Mouse (Mus musculus) intestine, embryonic 16.5 days (tissue): Measurements from ENCODE around the gene Brk1. TPM values are rescaled to one million over a fixed set of nuclear protein-coding genes. Genes with fewer than 3 reads are reported as not detected.

Source experiments
- ATAC-seq: fragments of 200-750 bp; cut with Nextera tagmentation; 2 replicates; pipeline ENCODE4 v1.8.0; 2017; ENCODE audit warnings: moderate TSS enrichment, moderate library complexity
- H3K27ac ChIP-seq: fragments of 300-500 bp; sonication (generic); 2 replicates; pipeline ENCODE4 v1.5.1; 2014; ENCODE audit warnings: mild to moderate bottlenecking, low read length
- H3K27me3 ChIP-seq: fragments of 300-500 bp; sonication (generic); replicated peaks from 2 replicates; pipeline ENCODE4 v1.6.1; 2014; ENCODE audit warnings: low read length, control low read depth, mixed read lengths; ENCODE audit not compliant: control insufficient read depth, insufficient read depth
- H3K36me3 ChIP-seq: fragments of 300-500 bp; sonication (generic); 2 replicates; pipeline ENCODE4 v1.6.1; 2014; ENCODE audit warnings: low read length, control low read depth; ENCODE audit not compliant: control insufficient read depth, insufficient read depth
- H3K4me1 ChIP-seq: fragments of 300-500 bp; sonication (generic); 2 replicates; pipeline ENCODE4 v1.6.1; 2014; ENCODE audit warnings: low read length, control low read depth, mixed read lengths; ENCODE audit not compliant: control insufficient read depth, insufficient read depth
- H3K4me2 ChIP-seq: fragments of 300-500 bp; sonication (generic); 2 replicates; pipeline ENCODE4 v1.6.1; 2014; ENCODE audit warnings: low read depth, low read length, control low read depth
- H3K4me3 ChIP-seq: fragments of 300-500 bp; sonication (generic); 2 replicates; pipeline ENCODE4 v1.5.1; 2014; ENCODE audit warnings: mild to moderate bottlenecking, low read length
- H3K9ac ChIP-seq: fragments of 300-500 bp; sonication (generic); 2 replicates; pipeline ENCODE4 v1.6.1; 2014; ENCODE audit warnings: low read depth, low read length
- H3K9me3 ChIP-seq: fragments of 300-500 bp; sonication (generic); 2 replicates; pipeline ENCODE4 v1.6.1; 2016; ENCODE audit warnings: low read length, control low read depth; ENCODE audit not compliant: control insufficient read depth
- WGBS: fragments of 180-500 bp; shearing (Covaris S2); extraction: QIAGEN DNeasy Blood & Tissue Kit; methylation state at CpG from one replicate; pipeline ENCODE4 v1.1.7; 2014; 5-methylcytosine and 5-hydroxymethylcytosine counted together
- polyA plus RNA-seq: library from polyadenylated mRNA; unstranded; fragments of >200 nt; fragmentation: Nextera tagmentation; extraction: Ambion mirVana; gene quantifications from 2 replicates; pipeline ENCODE4 v1.2.1, GENCODE M21; 2015

Brk1 gene
- polyA plus RNA-seq, 1 experiment from 2014 or later, result 199 TPM

DNA sequence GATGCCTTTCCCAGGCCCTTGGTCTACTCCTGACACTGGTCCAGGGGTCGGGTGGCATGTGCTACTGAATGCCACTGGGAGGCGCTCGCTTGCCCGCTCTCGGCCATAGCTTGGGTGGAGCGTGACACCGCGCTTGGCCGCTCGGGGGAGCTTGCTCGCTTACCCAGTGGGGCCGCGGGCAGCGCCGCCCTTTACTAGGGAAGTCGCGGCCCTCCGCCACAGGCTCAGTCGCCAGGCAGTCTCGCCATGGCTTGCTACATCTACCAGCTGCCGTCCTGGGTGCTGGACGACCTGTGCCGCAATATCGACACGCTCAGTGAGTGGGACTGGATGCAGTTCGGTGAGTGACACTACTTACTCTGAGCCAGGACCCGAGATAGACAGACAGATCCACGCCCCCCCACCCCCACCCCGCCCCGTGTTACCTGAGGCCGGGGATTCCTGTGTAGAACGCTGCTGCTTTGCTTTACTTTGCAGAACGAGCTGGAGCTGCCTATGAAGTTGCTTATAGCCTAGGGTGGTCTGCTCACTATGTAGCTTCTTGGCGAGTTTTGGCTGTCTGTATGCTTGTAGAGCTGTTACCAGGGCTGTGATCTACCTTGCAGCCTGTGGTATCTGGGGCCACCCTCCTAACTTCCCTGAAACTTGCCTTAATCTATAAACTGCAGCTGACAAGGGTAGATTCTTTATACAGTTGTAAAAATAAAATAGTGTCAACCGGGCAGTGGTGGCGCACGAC, 33.9 kb downstream of the Brk1 start, which contains the start of gene Irak2:
Irak2 (plus strand) TSS at position 166 of the 739 bp plus-strand sequence.
- peak; percentile 93 for ATAC-seq
- Histone ChIP-seq H3K36me3 (no peaks in the 10 kb centered on the region), H3K4me2 (peak within 1 kb of the TSS; percentile 67), H3K4me1 (no peaks in the 10 kb centered on the region), H3K27me3 (no peaks in the 10 kb centered on the region), H3K4me3 (peak within 1 kb of the TSS; percentile 63), H3K9me3 (no peaks in the 10 kb centered on the region), H3K27ac (peak within 1 kb of the TSS; percentile 70), H3K9ac (peak within 1 kb of the TSS; percentile 76)
- 6% methylated on average over 37 of the region's 37 CpGs for WGBS

DNA sequence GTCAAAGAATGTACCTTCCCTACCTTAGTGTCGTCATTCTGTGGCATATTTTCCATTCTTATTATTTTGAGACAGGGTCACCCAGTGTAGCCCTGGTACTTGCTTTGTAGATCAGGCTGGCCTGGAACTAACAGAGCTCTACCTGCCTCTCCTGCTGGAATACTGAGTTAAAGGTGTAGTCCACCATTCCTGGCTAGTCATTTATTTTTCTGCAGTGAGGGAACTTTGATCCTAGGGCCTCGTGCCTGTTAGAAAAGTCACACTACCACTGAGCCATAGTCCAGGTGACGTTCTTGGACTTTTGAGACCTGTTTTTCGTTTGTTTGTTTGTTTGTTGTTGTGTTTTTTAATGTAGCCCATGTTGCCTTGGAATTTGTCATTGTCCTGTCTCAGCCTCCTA, 34.6 kb downstream of the Brk1 start:
- peak overlapping the region; percentile 63 for H3K4me3 ChIP-seq
- peak; percentile 41; the same call in 1 of the 2 replicates for ATAC-seq
- 64% methylated on average over 4 of the region's 4 CpGs for WGBS
- H3K4me2 ChIP-seq, result peak overlapping the region; percentile 67
- H3K4me1 ChIP-seq, result no peaks in the 10 kb centered on the region
- no peaks in the 10 kb centered on the region for H3K36me3 ChIP-seq
- no peaks in the 10 kb centered on the region for H3K27me3 ChIP-seq
- H3K9me3 ChIP-seq, result no peaks in the 10 kb centered on the region
- H3K27ac ChIP-seq, result no peak overlapping the region; the same call in 1 of the 2 replicates
- 0 out of 2 replicates have a peak overlapping the region, but pooled peaks have one; percentile 76 for H3K9ac ChIP-seq

DNA sequence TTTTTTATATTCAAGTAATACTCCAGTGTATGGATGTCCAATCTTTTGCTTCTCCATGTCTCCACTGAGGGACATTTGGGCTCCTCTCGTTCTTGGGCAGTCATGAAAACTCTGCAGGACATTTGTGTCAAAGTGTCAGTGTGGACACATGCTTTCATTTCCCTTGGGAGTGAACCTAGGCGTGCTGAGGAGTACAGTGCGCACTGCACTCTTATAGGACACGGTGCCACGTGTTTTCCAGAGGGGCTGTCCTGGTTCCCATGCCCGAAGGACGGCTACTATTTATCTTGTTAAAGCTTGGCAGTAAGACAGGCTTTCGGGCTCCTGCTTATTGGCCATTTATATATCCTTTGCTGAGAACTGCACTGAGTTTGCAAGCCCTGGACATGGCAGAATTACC, 38.0 kb downstream of the Brk1 start:
- H3K36me3 ChIP-seq, result no peaks in the 10 kb centered on the region
- H3K4me2 ChIP-seq, result no peak overlapping the region
- H3K27me3 ChIP-seq, result no peaks in the 10 kb centered on the region
- H3K4me1 ChIP-seq, result peaks cover 3% of the 10 kb centered on the region; the same call in 1 of the 2 replicates
- no peaks in the 10 kb centered on the region for H3K9me3 ChIP-seq
- H3K27ac ChIP-seq, result no peak overlapping the region
- H3K9ac ChIP-seq, result no peak overlapping the region
- ATAC-seq, result no peak
- no peak overlapping the region for H3K4me3 ChIP-seq
- 84% methylated on average over 8 of the region's 8 CpGs for WGBS

DNA sequence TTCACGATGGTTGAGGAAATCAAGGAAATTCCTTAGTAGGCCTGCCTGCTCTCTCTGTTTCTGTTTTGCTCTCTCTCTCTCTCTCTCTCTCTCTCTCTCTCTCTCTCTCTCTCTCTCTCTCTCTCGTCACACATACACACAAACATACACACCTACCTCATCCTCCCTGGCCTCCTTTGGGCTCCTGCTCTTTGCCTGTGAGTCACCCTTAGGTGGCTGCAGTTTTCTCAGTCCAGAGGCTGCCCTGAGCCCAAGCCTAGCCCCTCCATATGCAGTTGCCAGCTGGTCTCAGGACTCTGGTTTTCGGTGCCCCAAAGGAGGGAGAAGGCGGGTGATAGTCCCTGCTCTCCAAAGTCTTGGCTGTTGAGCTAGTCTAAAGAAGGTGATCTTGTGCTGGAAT, 38.4 kb downstream of the Brk1 start:
- Histone ChIP-seq H3K36me3 (no peaks in the 10 kb centered on the region; the same call in 1 of the 2 replicates), H3K9ac (no peak overlapping the region), H3K4me3 (no peak overlapping the region), H3K27ac (no peak overlapping the region), H3K4me2 (no peak overlapping the region), H3K4me1 (peaks cover 3% of the 10 kb centered on the region; the same call in 1 of the 2 replicates), H3K9me3 (no peaks in the 10 kb centered on the region), H3K27me3 (no peaks in the 10 kb centered on the region)
- ATAC-seq, result no peak
- 70% methylated on average over 4 of the region's 4 CpGs for whole genome bisulfite sequencing

DNA sequence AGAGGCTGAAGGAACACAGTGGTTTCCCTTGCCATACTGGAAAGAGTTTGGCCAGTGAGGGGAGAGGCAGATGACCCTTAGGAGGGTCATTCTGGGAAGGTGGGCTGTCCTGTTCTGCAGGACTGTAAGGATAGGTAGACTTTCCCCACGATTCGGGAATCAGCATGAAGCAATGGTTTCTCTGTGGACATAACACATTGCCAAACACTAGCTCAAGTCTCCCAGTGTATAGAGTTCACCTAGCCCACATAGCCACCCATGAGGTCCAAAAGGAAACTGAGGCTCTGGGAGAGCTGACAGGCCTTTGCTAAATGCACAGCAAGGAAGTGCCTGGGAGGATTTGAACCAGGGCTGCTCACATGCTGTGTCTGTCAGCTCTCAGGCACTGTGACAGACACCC, 39.4 kb downstream of the Brk1 start:
- H3K4me1 ChIP-seq, result peaks cover 3% of the 10 kb centered on the region; the same call in 1 of the 2 replicates
- H3K27ac ChIP-seq, result no peak overlapping the region; the same call in 1 of the 2 replicates
- H3K4me3 ChIP-seq, result no peak overlapping the region
- H3K4me2 ChIP-seq, result no peak overlapping the region
- no peaks in the 10 kb centered on the region for H3K27me3 ChIP-seq
- H3K36me3 ChIP-seq, result no peaks in the 10 kb centered on the region; the same call in 1 of the 2 replicates
- WGBS, result 86% methylated on average over 2 of the region's 2 CpGs
- H3K9ac ChIP-seq, result no peak overlapping the region
- ATAC-seq, result no peak
- H3K9me3 ChIP-seq, result no peaks in the 10 kb centered on the region

DNA sequence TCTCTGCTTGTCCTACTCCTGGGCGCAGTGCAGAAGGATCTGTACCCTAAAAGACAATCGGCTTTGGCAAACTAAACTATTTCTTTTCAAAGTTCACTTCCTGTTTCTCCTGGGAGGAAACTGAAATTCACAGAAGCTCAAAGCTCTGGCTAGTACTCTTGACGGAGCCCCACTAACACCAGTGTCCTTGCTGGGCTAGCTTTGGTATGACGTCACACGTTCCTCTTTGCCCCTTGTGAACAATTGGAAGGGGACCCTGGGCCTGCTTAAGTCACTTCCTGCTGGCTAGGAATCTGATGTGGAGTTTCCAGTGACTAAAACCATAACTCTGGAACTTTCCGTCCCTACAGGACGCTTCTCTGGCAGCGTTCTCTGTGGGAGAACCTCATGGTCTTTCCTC, 40.2 kb downstream of the Brk1 start:
- 69% methylated on average over 8 of the region's 8 CpGs for WGBS
- Histone ChIP-seq H3K9me3 (no peaks in the 10 kb centered on the region), H3K27ac (peak overlapping the region; percentile 6)

DNA sequence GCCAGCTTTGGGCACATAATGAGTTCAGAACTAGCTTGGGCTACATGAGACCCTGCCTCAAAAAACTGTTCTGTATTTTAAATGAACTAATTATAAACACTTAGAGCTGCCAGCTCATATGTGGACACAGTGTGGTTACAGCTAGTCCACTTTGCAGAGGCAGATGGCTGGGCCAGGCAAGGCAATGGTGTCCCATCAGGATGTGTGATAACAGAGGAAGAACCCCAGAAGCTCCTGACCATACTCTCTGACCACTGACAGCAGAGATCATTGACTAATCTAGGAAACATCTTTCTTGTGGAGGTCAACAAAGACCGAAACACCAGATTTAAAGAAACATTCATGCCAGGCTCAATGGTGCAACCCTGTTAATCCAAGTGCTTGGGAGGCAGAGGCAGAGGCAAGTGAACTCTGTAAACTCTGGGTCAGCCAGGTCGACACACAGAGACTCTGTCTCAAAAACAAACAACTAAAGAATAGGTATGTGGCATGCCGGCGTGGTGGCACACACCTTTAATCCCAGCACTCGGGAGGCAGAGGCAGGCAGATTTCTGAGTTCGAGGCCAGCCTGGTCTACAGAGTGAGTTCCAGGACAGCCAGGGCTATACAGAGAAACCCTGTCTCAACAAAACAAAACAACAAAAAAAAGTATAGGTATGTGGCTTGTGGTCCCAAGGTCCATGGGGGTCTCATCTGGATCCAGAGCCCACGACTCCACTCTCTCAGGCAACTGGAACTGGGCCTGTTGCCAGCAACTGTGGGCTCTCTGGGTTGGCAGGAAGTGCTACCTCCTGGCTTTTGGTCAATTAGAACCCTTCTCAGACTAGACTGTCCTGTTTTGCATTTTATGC, 45.0 kb downstream of the Brk1 start:
- H3K9me3 ChIP-seq, result no peaks in the 10 kb centered on the region
- 78% methylated on average over 7 of the region's 7 CpGs for WGBS
- H3K4me1 ChIP-seq, result peaks cover 8% of the 10 kb centered on the region; the same call in 1 of the 2 replicates
- no peaks in the 10 kb centered on the region for H3K27me3 ChIP-seq
- no peaks in the 10 kb centered on the region; the same call in 1 of the 2 replicates for H3K36me3 ChIP-seq
- no peak overlapping the region for H3K4me2 ChIP-seq
- no peak for ATAC-seq
- H3K9ac ChIP-seq, result no peak overlapping the region
- H3K27ac ChIP-seq, result no peak overlapping the region
- H3K4me3 ChIP-seq, result no peak overlapping the region

More for the DNA sequence above, 40.2 kb downstream of the Brk1 start:
- H3K36me3 ChIP-seq, result no peaks in the 10 kb centered on the region; the same call in 1 of the 2 replicates
- no peak overlapping the region for H3K4me3 ChIP-seq
- no peak overlapping the region for H3K9ac ChIP-seq
- no peak overlapping the region for H3K4me2 ChIP-seq
- H3K4me1 ChIP-seq, result peaks cover 3% of the 10 kb centered on the region; the same call in 1 of the 2 replicates
- no peak for ATAC-seq
- no peaks in the 10 kb centered on the region for H3K27me3 ChIP-seq

DNA sequence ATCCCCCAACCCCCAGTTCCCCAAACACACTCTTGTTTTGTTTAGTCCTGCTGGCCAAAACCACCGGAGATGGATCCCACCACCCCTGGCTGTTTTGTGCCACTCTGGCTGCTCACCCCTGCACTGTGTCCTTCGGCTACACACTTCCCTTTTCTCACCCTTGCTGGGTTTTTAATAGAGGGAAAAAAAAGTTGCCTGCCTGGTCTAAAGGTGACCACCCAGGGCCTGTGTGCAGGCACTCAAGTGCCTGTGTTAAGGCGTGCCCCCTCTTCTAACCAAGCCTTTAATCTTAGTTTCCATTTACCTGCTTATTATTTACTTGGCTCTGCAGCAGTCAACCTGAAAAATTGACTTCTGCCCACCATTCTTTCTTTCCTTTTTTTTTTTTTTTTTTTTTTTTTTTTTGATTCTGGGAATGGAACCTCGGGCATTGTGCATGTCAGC, 45.6 kb downstream of the Brk1 start:
- Histone ChIP-seq H3K36me3 (no peaks in the 10 kb centered on the region; the same call in 1 of the 2 replicates), H3K27ac (no peak overlapping the region), H3K4me1 (peaks cover 5% of the 10 kb centered on the region; the same call in 1 of the 2 replicates), H3K4me2 (no peak overlapping the region), H3K27me3 (no peaks in the 10 kb centered on the region), H3K4me3 (no peak overlapping the region), H3K9ac (no peak overlapping the region), H3K9me3 (no peaks in the 10 kb centered on the region)
- ATAC-seq, result no peak
- WGBS, result 64% methylated on average over 4 of the region's 4 CpGs

DNA sequence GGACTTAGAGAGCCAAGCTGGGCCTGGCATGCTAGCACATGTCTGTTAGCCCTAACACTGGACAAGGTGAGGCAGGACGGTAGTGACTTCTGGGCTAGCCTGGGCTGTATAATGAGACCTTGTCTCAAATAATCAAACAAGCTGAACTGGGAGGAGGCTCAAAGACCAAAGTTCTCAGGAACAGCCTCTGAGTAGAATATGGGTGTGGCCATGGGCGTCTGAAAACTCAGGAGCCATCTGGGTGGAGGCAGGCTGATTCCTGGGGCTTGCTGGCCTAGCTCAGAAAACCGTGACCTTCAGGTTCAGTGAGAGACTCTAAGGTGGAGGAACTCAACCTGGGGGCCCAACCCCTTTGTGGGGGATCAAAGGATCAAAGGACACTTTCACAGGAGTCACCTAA, 47.1 kb downstream of the Brk1 start:
- Histone ChIP-seq H3K36me3 (no peaks in the 10 kb centered on the region; the same call in 1 of the 2 replicates), H3K9ac (no peak overlapping the region), H3K4me1 (peaks cover 5% of the 10 kb centered on the region; the same call in 1 of the 2 replicates), H3K27me3 (no peaks in the 10 kb centered on the region), H3K4me2 (no peak overlapping the region), H3K4me3 (no peak overlapping the region), H3K27ac (0 out of 2 replicates have a peak overlapping the region, but pooled peaks have one; percentile 29), H3K9me3 (no peaks in the 10 kb centered on the region)
- WGBS, result 55% methylated on average over 3 of the region's 3 CpGs
- ATAC-seq, result peak; percentile 79
